Comparison of ENCODE assay signal across 9 mouse cellular contexts in genomic region chr10:121305441-121305840, GRCm38 (mm10). TPM values are rescaled to one million over a fixed set of nuclear protein-coding genes. Genes with fewer than 3 reads are reported as not detected.
A peak's percentile ranks its signal among the peaks of the same experiment; 100 is the strongest.
DNase-seq lines count a peak whose midpoint lies in the region; ATAC-seq and TF ChIP-seq lines count a peak whose summit lies in the region.
"Had no signal": no experiment of that assay in that cellular context is flagged by ENCODE, and none has a peak within 500 bp of the region (broad histone marks: within the 10 kb centered on the region; RNA-seq: fewer than 3 reads in every experiment).

No protein-coding gene starts in this region.

- H3K9me3 ChIP-seq in hindbrain, embryonic 10.5 days: no peaks in the 10 kb centered on the region
- H3K9me3 ChIP-seq in hindbrain, embryonic 13.5 days: no peaks in the 10 kb centered on the region
- H3K9me3 ChIP-seq in CH12.LX (replicated peaks; ENCODE audit: low read length): peaks cover 4% of the 10 kb centered on the region
- H3K9me3 ChIP-seq in embryonic facial prominence, embryonic 11.5 days (replicated peaks; ENCODE audit: control insufficient read depth, low read length): no peaks in the 10 kb centered on the region
- H3K9me3 ChIP-seq in liver, postnatal 0 days (ENCODE audit: low read length): no peaks in the 10 kb centered on the region
- H3K9me3 ChIP-seq: hindbrain, embryonic 15.5 days had no signal

- H3K4me1 ChIP-seq in hindbrain, embryonic 10.5 days (replicated peaks): peaks cover 34% of the 10 kb centered on the region
- H3K4me1 ChIP-seq in hindbrain, embryonic 13.5 days (replicated peaks): peaks cover 36% of the 10 kb centered on the region
- H3K4me1 ChIP-seq in CH12.LX (ENCODE audit: control insufficient read depth in 1 of 2, insufficient read depth in 2 of 2): peaks cover 0 to 4% of the 10 kb centered on the region in 2 experiments; a peak in 1 of 4 replicates
- H3K4me1 ChIP-seq in embryonic facial prominence, embryonic 11.5 days (ENCODE audit: control insufficient read depth, insufficient read depth, low read length): peaks cover 3% of the 10 kb centered on the region
- H3K4me1 ChIP-seq in liver, postnatal 0 days (ENCODE audit: insufficient read depth): peaks cover 3% of the 10 kb centered on the region; the same call in 1 of the 2 replicates

- H3K9ac ChIP-seq in hindbrain, embryonic 13.5 days: no peak overlapping the region
- no peak overlapping the region for H3K9ac ChIP-seq in CH12.LX (ENCODE audit: insufficient read depth, low read depth)
- H3K9ac ChIP-seq in embryonic facial prominence, embryonic 11.5 days (replicated peaks; ENCODE audit: low read length): no peak overlapping the region
- H3K9ac ChIP-seq in liver, postnatal 0 days (replicated peaks): no peak overlapping the region
- H3K9ac ChIP-seq: hindbrain, embryonic 15.5 days had no signal

- dilution Hi-C loops in CH12.LX (cut with MboI; ENCODE audit: extremely low pct_ligation_motif_present, extremely low pct_unique_long_range_greater_than_20kb, low sequenced_read_pairs): no loop called here

- DNase-seq in hindbrain, embryonic 10.5 days (ENCODE audit: low spot score): peak; percentile 45
- DNase-seq in CH12.LX (ENCODE audit: extremely low read depth) (peak; percentile 47), MN1 (ENCODE audit: low spot score) (no peak)
- DNase-seq in embryonic facial prominence, embryonic 11.5 days (ENCODE audit: low spot score): peak; percentile 54
- DNase-seq in liver, postnatal 0 days: no peak
- DNase-seq in thymus, postnatal 36 days: peak; percentile 21 to 49
- DNase-seq in urinary bladder, postnatal 14 days (ENCODE audit: low spot score): no peak

- no peak overlapping the region for H3K4me3 ChIP-seq in hindbrain, embryonic 10.5 days
- no peak overlapping the region for H3K4me3 ChIP-seq in hindbrain, embryonic 13.5 days
- H3K4me3 ChIP-seq in CH12.LX (replicated peaks in 1 of 3; ENCODE audit: low read depth in 2 of 3, low read length in 2 of 3, poor library complexity in 1 of 3): no peak overlapping the region
- no peak overlapping the region for H3K4me3 ChIP-seq in embryonic facial prominence, embryonic 11.5 days (ENCODE audit: low read depth, low read length)
- no peak overlapping the region for H3K4me3 ChIP-seq in liver, postnatal 0 days (ENCODE audit: low read depth, low read length)
- H3K4me3 ChIP-seq: hindbrain, embryonic 15.5 days had no signal

- no peaks in the 10 kb centered on the region for H3K79me2 ChIP-seq in CH12.LX (replicated peaks; ENCODE audit: control insufficient read depth, extremely low read depth, insufficient read depth, poor library complexity, severe bottlenecking)

- ATAC-seq in hindbrain, embryonic 13.5 days (ENCODE audit: low FRiP score): no peak
- no peak for ATAC-seq in embryonic facial prominence, embryonic 11.5 days (replicated peaks; ENCODE audit: insufficient number of reproducible peaks, low FRiP score, low TSS enrichment, low read depth)
- no peak for ATAC-seq in liver, postnatal 0 days

- WGBS in hindbrain, embryonic 10.5 days: 26% methylated on average over 5 of the region's 5 CpGs
- 33% methylated on average over 5 of the region's 5 CpGs for WGBS in hindbrain, embryonic 13.5 days
- WGBS in embryonic facial prominence, embryonic 11.5 days: 28% methylated on average over 5 of the region's 5 CpGs
- 17% methylated on average over 5 of the region's 5 CpGs for WGBS in liver, postnatal 0 days (ENCODE audit: insufficient replicate concordance)

- H3K27ac ChIP-seq in hindbrain, embryonic 10.5 days: no peak overlapping the region
- H3K27ac ChIP-seq in hindbrain, embryonic 13.5 days: no peak overlapping the region
- H3K27ac ChIP-seq in CH12.LX (ENCODE audit: insufficient read depth, low read depth): no peak overlapping the region
- no peak overlapping the region for H3K27ac ChIP-seq in embryonic facial prominence, embryonic 11.5 days (replicated peaks; ENCODE audit: low read depth, low read length)
- H3K27ac ChIP-seq in liver, postnatal 0 days (ENCODE audit: low read depth): no peak overlapping the region
- H3K27ac ChIP-seq: hindbrain, embryonic 15.5 days had no signal

- no peak for TF ChIP-seq EP300 in CH12.LX (IDR thresholded peaks at IDR 0.05; ENCODE audit: low read length)
- no peak for TF ChIP-seq EP300 in liver, postnatal 0 days (IDR thresholded peaks at IDR 0.05; ENCODE audit: low read depth)

- peak; percentile 25 for TF ChIP-seq RAD21 in CH12.LX (IDR thresholded peaks at IDR 0.05; ENCODE audit: low read depth, low read length)

- peaks cover 3% of the 10 kb centered on the region; the same call in 1 of the 2 replicates for H3K36me3 ChIP-seq in hindbrain, embryonic 10.5 days
- H3K36me3 ChIP-seq in hindbrain, embryonic 13.5 days: peaks cover 34% of the 10 kb centered on the region
- H3K36me3 ChIP-seq in CH12.LX (replicated peaks in 1 of 2; ENCODE audit: control insufficient read depth in 1 of 2, insufficient read depth in 1 of 2, low read length in 1 of 2): no peaks in the 10 kb centered on the region
- H3K36me3 ChIP-seq in embryonic facial prominence, embryonic 11.5 days (replicated peaks; ENCODE audit: control insufficient read depth, insufficient read depth, low read depth, low read length): no peaks in the 10 kb centered on the region
- no peaks in the 10 kb centered on the region for H3K36me3 ChIP-seq in liver, postnatal 0 days (replicated peaks; ENCODE audit: insufficient read depth, low read length)

- TF ChIP-seq POLR2A in CH12.LX (IDR thresholded peaks at IDR 0.05; ENCODE audit: low read depth, low read length): no peak

- H3K4me2 ChIP-seq in hindbrain, embryonic 13.5 days: no peak overlapping the region
- no peak overlapping the region for H3K4me2 ChIP-seq in CH12.LX (ENCODE audit: insufficient read depth, low read depth, poor library complexity, severe bottlenecking)
- no peak overlapping the region for H3K4me2 ChIP-seq in embryonic facial prominence, embryonic 11.5 days (ENCODE audit: low read depth, low read length)
- H3K4me2 ChIP-seq in liver, postnatal 0 days (ENCODE audit: low read depth, low read length): no peak overlapping the region
- H3K4me2 ChIP-seq: hindbrain, embryonic 15.5 days had no signal

- TF ChIP-seq CTCF in CH12.LX (conservative IDR thresholded peaks at IDR 0.05 in 1 of 2, IDR thresholded peaks at IDR 0.05 in 1 of 2; ENCODE audit: low read depth in 2 of 2, low read length in 2 of 2): peak in 1 of 2 experiments; percentile 53; a peak in 2 of 4 replicates
- peak; percentile 43 for TF ChIP-seq CTCF in liver, postnatal 0 days (IDR thresholded peaks at IDR 0.05; ENCODE audit: low read depth)

- in situ Hi-C loops in CH12.LX (cut with MboI; ENCODE audit: low pct_ligation_motif_present, low pct_unique_long_range_greater_than_20kb, low sequenced_read_pairs): no loop called here

- H3K27me3 ChIP-seq in hindbrain, embryonic 10.5 days (ENCODE audit: insufficient read depth, poor library complexity, severe bottlenecking): peaks cover 31% of the 10 kb centered on the region
- H3K27me3 ChIP-seq in hindbrain, embryonic 13.5 days: no peaks in the 10 kb centered on the region
- no peaks in the 10 kb centered on the region for H3K27me3 ChIP-seq in CH12.LX (replicated peaks)
- H3K27me3 ChIP-seq in embryonic facial prominence, embryonic 11.5 days (ENCODE audit: control insufficient read depth, insufficient read depth, low read length): peaks cover 9% of the 10 kb centered on the region
- peaks cover 23% of the 10 kb centered on the region for H3K27me3 ChIP-seq in liver, postnatal 0 days (ENCODE audit: insufficient read depth, low read length)
- H3K27me3 ChIP-seq: hindbrain, embryonic 15.5 days had no signal

TF ChIP-seq in CH12.LX, 34 proteins besides CTCF, POLR2A, EP300 and RAD21:
- TF ChIP-seq SMC3 (IDR thresholded peaks at IDR 0.05; ENCODE audit: low read depth, low read length) (peak; percentile 54), NELFE (IDR thresholded peaks at IDR 0.05; ENCODE audit: low read depth, low read length) (no peak)

RNA-seq across cellular contexts. Expression of gene Tbc1d30, which starts 45.6 kb away (rescaled TPM):
- 3.1 and 4.1 TPM in 2 replicates for polyA plus RNA-seq in hindbrain, embryonic 10.5 days (2016; fragmentation: Nextera tagmentation; extraction: Ambion mirVana)
- 12.6 and 13.6 TPM in 2 replicates for polyA plus RNA-seq in hindbrain, embryonic 13.5 days (2015; fragmentation: Nextera tagmentation; extraction: Ambion mirVana)
- total RNA-seq in CH12.LX (2012; rRNA removed): not detected in 2 replicates
- not detected in 2 replicates for total RNA-seq in CH12.LX (2014; rRNA removed)
- 0.16 TPM in 1 of 2 replicates, not detected in the other for polyA plus RNA-seq in CH12.LX (2012; ENCODE audit: insufficient read length, low read depth)
- polyA plus RNA-seq in embryonic facial prominence, embryonic 11.5 days (2014; fragmentation: Nextera tagmentation; extraction: Ambion mirVana): 2.7 TPM in 2 replicates
- polyA plus RNA-seq in liver, postnatal 0 days (2015; fragmentation: Nextera tagmentation; extraction: Ambion mirVana): 0.75 and 1.4 TPM in 2 replicates

RNA-seq across cellular contexts. Expression of gene Gns, which starts 59.4 kb away (rescaled TPM):
- 39.5 and 39.9 TPM in 2 replicates for polyA plus RNA-seq in hindbrain, embryonic 10.5 days (2016; fragmentation: Nextera tagmentation; extraction: Ambion mirVana)
- 41.3 and 42.6 TPM in 2 replicates for polyA plus RNA-seq in hindbrain, embryonic 13.5 days (2015; fragmentation: Nextera tagmentation; extraction: Ambion mirVana)
- 58.2 and 77.2 TPM in 2 replicates for total RNA-seq in CH12.LX (2012; rRNA removed)
- 28.4 and 28.7 TPM in 2 replicates for total RNA-seq in CH12.LX (2014; rRNA removed)
- polyA plus RNA-seq in CH12.LX (2012; ENCODE audit: insufficient read length, low read depth): 87.3 and 104 TPM in 2 replicates
- 45.3 and 46.6 TPM in 2 replicates for polyA plus RNA-seq in embryonic facial prominence, embryonic 11.5 days (2014; fragmentation: Nextera tagmentation; extraction: Ambion mirVana)
- 27.7 and 28.9 TPM in 2 replicates for polyA plus RNA-seq in liver, postnatal 0 days (2015; fragmentation: Nextera tagmentation; extraction: Ambion mirVana)

Comparison
In these comparisons a context has a peak if more than half of its experiments do, and no peak if none do; other contexts are left out.
1. DNase-seq: peak in hindbrain, embryonic 10.5 days (single experiment), CH12.LX (single experiment), embryonic facial prominence, embryonic 11.5 days (single experiment) and thymus, postnatal 36 days (2 of 2); none in liver, postnatal 0 days (single experiment), urinary bladder, postnatal 14 days (single experiment) and MN1 (single experiment).